Mouse (Mus musculus) limb, embryonic 11.5 days (tissue): Measurements from ENCODE around the gene Gm6583. TPM values are rescaled to one million over a fixed set of nuclear protein-coding genes. Genes with fewer than 3 reads are reported as not detected.
A peak's percentile ranks its signal among the peaks of the same experiment; 100 is the strongest.

ENCODE experiments used
- ATAC-seq: fragments of 200-750 bp; cut with Nextera tagmentation; 2 replicates; pipeline ENCODE4 v1.8.0; 2017; ENCODE audit warnings: low read depth; ENCODE audit not compliant: insufficient number of reproducible peaks, low FRiP score, low TSS enrichment
- DNase-seq: peaks from one replicate; pipeline ENCODE4 v3.0.0-alpha.2; 2015; ENCODE audit warnings: low spot score
- H3K27ac ChIP-seq: fragments of 300-500 bp; sonication (generic); replicated peaks from 2 replicates; pipeline ENCODE4 v1.5.1; 2014; ENCODE audit warnings: low read depth, mild to moderate bottlenecking, low read length
- H3K27me3 ChIP-seq: fragments of 300-500 bp; sonication (generic); 2 replicates; pipeline ENCODE4 v1.6.1; 2014; ENCODE audit warnings: mild to moderate bottlenecking, low read length, mixed read lengths; ENCODE audit not compliant: control insufficient read depth, insufficient read depth
- H3K36me3 ChIP-seq: fragments of 300-500 bp; sonication (generic); 2 replicates; pipeline ENCODE4 v1.6.1; 2014; ENCODE audit warnings: mild to moderate bottlenecking, low read length, moderate library complexity, mixed read lengths; ENCODE audit not compliant: control insufficient read depth, insufficient read depth
- H3K4me1 ChIP-seq: fragments of 300-500 bp; sonication (generic); 2 replicates; pipeline ENCODE4 v1.6.1; 2014; ENCODE audit warnings: low read length, mixed read lengths; ENCODE audit not compliant: control insufficient read depth, insufficient read depth
- H3K4me2 ChIP-seq: fragments of 300-500 bp; sonication (generic); 2 replicates; pipeline ENCODE4 v1.6.1; 2014; ENCODE audit warnings: low read depth, mild to moderate bottlenecking, moderate library complexity; ENCODE audit not compliant: severe bottlenecking
- H3K4me3 ChIP-seq: fragments of 300-500 bp; sonication (generic); 2 replicates; pipeline ENCODE4 v1.5.1; 2014; ENCODE audit warnings: low read depth, low read length
- H3K9ac ChIP-seq: fragments of 300-500 bp; sonication (generic); 2 replicates; pipeline ENCODE4 v1.6.1; 2014; ENCODE audit warnings: mild to moderate bottlenecking, low read length
- H3K9me3 ChIP-seq: fragments of 300-500 bp; sonication (generic); 2 replicates; pipeline ENCODE4 v1.6.1; 2016; ENCODE audit warnings: low read length; ENCODE audit not compliant: control insufficient read depth
- WGBS: fragments of 180-500 bp; shearing (Covaris S2); extraction: QIAGEN DNeasy Blood & Tissue Kit; methylation state at CpG from one replicate; pipeline ENCODE4 v1.1.7; 2014; 5-methylcytosine and 5-hydroxymethylcytosine counted together
- polyA plus RNA-seq: library from polyadenylated mRNA; unstranded; fragments of >200 nt; fragmentation: Nextera tagmentation; extraction: Ambion mirVana; gene quantifications from 2 replicates; pipeline ENCODE4 v1.2.1, GENCODE M21; 2014

The Gm6583 gene
- 0.12 and 0.27 TPM in 2 replicates for polyA plus RNA-seq

GRCm38 (mm10) chr5:112355910-112356309 is at the start of gene Gm6583:
Gene Gm6583, minus strand, starts transcription at chr5:112356033.
- Histone ChIP-seq H3K9me3 (no peaks in the 10 kb centered on the region), H3K4me2 (no peak within 1 kb of the TSS), H3K4me3 (no peak within 1 kb of the TSS), H3K9ac (no peak within 1 kb of the TSS), H3K36me3 (peaks cover 5% of the 10 kb centered on the region), H3K27ac (no peak within 1 kb of the TSS), H3K27me3 (no peaks in the 10 kb centered on the region), H3K4me1 (no peaks in the 10 kb centered on the region)
- 64% methylated on average over 13 of the region's 13 CpGs for whole genome bisulfite sequencing
- no peak for DNase-seq
- no peak for ATAC-seq

- no peaks in the 10 kb centered on the region for H3K9me3 ChIP-seq
- no peak overlapping the region for H3K4me3 ChIP-seq
- 62% methylated on average over 3 of the region's 3 CpGs for WGBS
- H3K4me2 ChIP-seq: no peak overlapping the region
- H3K36me3 ChIP-seq: no peaks in the 10 kb centered on the region
- no peak overlapping the region for H3K9ac ChIP-seq
- H3K4me1 ChIP-seq: no peaks in the 10 kb centered on the region
- no peaks in the 10 kb centered on the region for H3K27me3 ChIP-seq
- DNase-seq: no peak
- no peak overlapping the region for H3K27ac ChIP-seq
- no peak for ATAC-seq
Observed at GRCm38 (mm10) chr5:112402437-112402836, 46.6 kb upstream of the Gm6583 start.

GRCm38 (mm10) chr5:112399284-112399683 is 43.5 kb upstream of the Gm6583 start:
- Histone ChIP-seq H3K27me3 (no peaks in the 10 kb centered on the region), H3K9ac (no peak overlapping the region), H3K36me3 (no peaks in the 10 kb centered on the region), H3K4me1 (no peaks in the 10 kb centered on the region; the same call in 1 of the 2 replicates), H3K27ac (no peak overlapping the region), H3K9me3 (no peaks in the 10 kb centered on the region), H3K4me2 (no peak overlapping the region), H3K4me3 (no peak overlapping the region)
- no peak for DNase-seq
- ATAC-seq: no peak
- whole genome bisulfite sequencing: 73% methylated on average over 10 of the region's 10 CpGs

- Histone ChIP-seq H3K9me3 (no peaks in the 10 kb centered on the region), H3K27ac (no peak overlapping the region), H3K4me3 (no peak overlapping the region), H3K4me1 (peaks cover 2% of the 10 kb centered on the region), H3K4me2 (no peak overlapping the region), H3K36me3 (no peaks in the 10 kb centered on the region), H3K27me3 (no peaks in the 10 kb centered on the region), H3K9ac (no peak overlapping the region; the same call in 1 of the 2 replicates)
- ATAC-seq: no peak
- WGBS: 52% methylated on average over 18 of the region's 18 CpGs
- no peak for DNase-seq
Observed at GRCm38 (mm10) chr5:112396066-112396465, 40.2 kb upstream of the Gm6583 start.

GRCm38 (mm10) chr5:112394779-112395443 is 39.1 kb upstream of the Gm6583 start, which contains the start of gene Asphd2:
Gene Asphd2, minus strand, starts transcription at chr5:112394866.
- H3K4me2 ChIP-seq: peak within 1 kb of the TSS; percentile 75
- H3K27ac ChIP-seq: peak within 1 kb of the TSS; percentile 25; the same call in 1 of the 2 replicates
- 1% methylated on average over 38 of the region's 67 CpGs for WGBS
- ATAC-seq: peak; percentile 81
- H3K9ac ChIP-seq: peak within 1 kb of the TSS; percentile 66
- H3K4me1 ChIP-seq: peaks cover 2% of the 10 kb centered on the region
- DNase-seq: peak; percentile 88
- H3K36me3 ChIP-seq: no peaks in the 10 kb centered on the region
- H3K9me3 ChIP-seq: no peaks in the 10 kb centered on the region
- peak within 1 kb of the TSS; percentile 58 for H3K4me3 ChIP-seq
- no peaks in the 10 kb centered on the region for H3K27me3 ChIP-seq

GRCm38 (mm10) chr5:112394415-112394763 is 38.6 kb upstream of the Gm6583 start:
- Histone ChIP-seq H3K4me2 (peak overlapping the region; percentile 75), H3K4me1 (peaks cover 2% of the 10 kb centered on the region), H3K9me3 (no peaks in the 10 kb centered on the region), H3K36me3 (no peaks in the 10 kb centered on the region), H3K27ac (no peak overlapping the region), H3K4me3 (peak overlapping the region; percentile 58), H3K27me3 (no peaks in the 10 kb centered on the region), H3K9ac (peak overlapping the region; percentile 66)
- DNase-seq: peak; percentile 52
- peak; percentile 75 for ATAC-seq
- WGBS: 0% methylated on average over 22 of the region's 28 CpGs

- H3K4me1 ChIP-seq: peaks cover 2% of the 10 kb centered on the region
- peak overlapping the region; percentile 75 for H3K4me2 ChIP-seq
- ATAC-seq: 0 out of 2 replicates have a peak, but pooled peaks have one; percentile 1
- H3K27ac ChIP-seq: no peak overlapping the region
- no peak for DNase-seq
- WGBS: 13% methylated on average over 17 of the region's 18 CpGs
- H3K27me3 ChIP-seq: no peaks in the 10 kb centered on the region
- H3K4me3 ChIP-seq: peak overlapping the region; percentile 58
- H3K9ac ChIP-seq: peak overlapping the region; percentile 66
- no peaks in the 10 kb centered on the region for H3K9me3 ChIP-seq
- no peaks in the 10 kb centered on the region for H3K36me3 ChIP-seq
Observed at GRCm38 (mm10) chr5:112393741-112394414, 38.0 kb upstream of the Gm6583 start.

GRCm38 (mm10) chr5:112391676-112392323 is 36.0 kb upstream of the Gm6583 start:
- H3K9ac ChIP-seq: no peak overlapping the region
- H3K27ac ChIP-seq: no peak overlapping the region
- H3K27me3 ChIP-seq: no peaks in the 10 kb centered on the region
- WGBS: 73% methylated on average over 27 of the region's 27 CpGs
- no peaks in the 10 kb centered on the region for H3K36me3 ChIP-seq
- peaks cover 2% of the 10 kb centered on the region for H3K4me1 ChIP-seq
- DNase-seq (no peak), ATAC-seq (no peak)
- H3K4me3 ChIP-seq: no peak overlapping the region
- no peak overlapping the region for H3K4me2 ChIP-seq
- no peaks in the 10 kb centered on the region for H3K9me3 ChIP-seq
